Comparison of ENCODE assay signal across 8 mouse cellular contexts in genomic region chr4:95966928-95967724, GRCm38 (mm10). TPM values are rescaled to one million over a fixed set of nuclear protein-coding genes. Genes with fewer than 3 reads are reported as not detected.
DNase-seq lines count a peak whose midpoint lies in the region; ATAC-seq and TF ChIP-seq lines count a peak whose summit lies in the region.

Hook1 (plus strand) TSS chr4:95967240.

- ATAC-seq in midbrain, embryonic 11.5 days (ENCODE audit: low FRiP score), result peak; percentile 100

- peak within 1 kb of the TSS; percentile 83 for H3K4me2 ChIP-seq in midbrain, embryonic 11.5 days

- 1% methylated on average over 82 of the region's 82 CpGs for WGBS in kidney, adult 2 months
- under 1% methylated on average over 82 of the region's 82 CpGs for WGBS in limb, embryonic 10.5 days
- under 1% methylated on average over 82 of the region's 82 CpGs for WGBS in midbrain, embryonic 11.5 days

- H3K36me3 ChIP-seq in kidney, adult 2 months (ENCODE audit: control insufficient read depth, insufficient read depth, low read length), result no peaks in the 10 kb centered on the region
- H3K36me3 ChIP-seq in limb, embryonic 10.5 days, result no peaks in the 10 kb centered on the region
- H3K36me3 ChIP-seq in midbrain, embryonic 11.5 days (ENCODE audit: control insufficient read depth, insufficient read depth, low read length), result no peaks in the 10 kb centered on the region

- no peaks in the 10 kb centered on the region for H3K27me3 ChIP-seq in kidney, adult 2 months (replicated peaks; ENCODE audit: control insufficient read depth, insufficient read depth, low read length)
- peaks cover 14% of the 10 kb centered on the region for H3K27me3 ChIP-seq in limb, embryonic 10.5 days (ENCODE audit: low read depth, poor library complexity, severe bottlenecking)
- H3K27me3 ChIP-seq in midbrain, embryonic 11.5 days (ENCODE audit: control insufficient read depth, insufficient read depth, low read length), result no peaks in the 10 kb centered on the region; the same call in 1 of the 2 replicates

- no peak for TF ChIP-seq CTCF in embryonic fibroblast, embryonic 13.5 days (IDR thresholded peaks at IDR 0.05; ENCODE audit: borderline replicate concordance, insufficient read depth, low read length)
- TF ChIP-seq CTCF in kidney, adult 2 months (conservative IDR thresholded peaks at IDR 0.05; ENCODE audit: insufficient read depth, insufficient read length, low read depth, low read length), result no peak

- peak within 1 kb of the TSS; percentile 74 for H3K9ac ChIP-seq in midbrain, embryonic 11.5 days (ENCODE audit: low read length)

- H3K27ac ChIP-seq in embryonic fibroblast, embryonic 13.5 days (ENCODE audit: insufficient read depth, low read length), result no peak within 1 kb of the TSS
- peak within 1 kb of the TSS; percentile 91 for H3K27ac ChIP-seq in kidney, adult 2 months (ENCODE audit: insufficient read depth, low read depth, low read length)
- peak within 1 kb of the TSS; percentile 84 for H3K27ac ChIP-seq in limb, embryonic 10.5 days
- no peak within 1 kb of the TSS for H3K27ac ChIP-seq in midbrain, embryonic 11.5 days (ENCODE audit: low read depth, low read length)

- DNase-seq in brain, adult 2 months (ENCODE audit: low read depth, low spot score), result peak; percentile 100
- DNase-seq in heart, adult 8-10 months (ENCODE audit: low spot score), result peak; percentile 74
- peak; percentile 98 for DNase-seq in kidney, adult 2 months
- DNase-seq in limb, embryonic 10.5 days (ENCODE audit: low spot score), result peak; percentile 91
- DNase-seq in midbrain, embryonic 11.5 days (ENCODE audit: low spot score, missing footprints), result peak; percentile 96
- DNase-seq in right cerebral cortex, postnatal 4 days, result peak; percentile 93
- DNase-seq in urinary bladder, postnatal 4 days (ENCODE audit: low spot score in 2 of 2), result peak; percentile 87 to 92

- H3K4me3 ChIP-seq in embryonic fibroblast, embryonic 13.5 days (ENCODE audit: insufficient read depth, low read length), result peak within 1 kb of the TSS; percentile 44
- H3K4me3 ChIP-seq in kidney, adult 2 months (ENCODE audit: insufficient read depth, low read depth, low read length), result peak within 1 kb of the TSS; percentile 100
- peak within 1 kb of the TSS; percentile 73 for H3K4me3 ChIP-seq in limb, embryonic 10.5 days
- H3K4me3 ChIP-seq in midbrain, embryonic 11.5 days (ENCODE audit: low read depth, low read length), result peak within 1 kb of the TSS; percentile 62

- H3K4me1 ChIP-seq in embryonic fibroblast, embryonic 13.5 days (ENCODE audit: control insufficient read depth, insufficient read depth, low read length), result no peaks in the 10 kb centered on the region
- no peaks in the 10 kb centered on the region; the same call in 1 of the 2 replicates for H3K4me1 ChIP-seq in kidney, adult 2 months (ENCODE audit: control insufficient read depth, insufficient read depth, low read length)
- H3K4me1 ChIP-seq in limb, embryonic 10.5 days, result peaks cover 16% of the 10 kb centered on the region
- H3K4me1 ChIP-seq in midbrain, embryonic 11.5 days (ENCODE audit: control insufficient read depth, insufficient read depth, low read length), result no peaks in the 10 kb centered on the region

- no peaks in the 10 kb centered on the region for H3K9me3 ChIP-seq in limb, embryonic 10.5 days (replicated peaks)
- H3K9me3 ChIP-seq in midbrain, embryonic 11.5 days (ENCODE audit: control insufficient read depth, low read length), result no peaks in the 10 kb centered on the region

- TF ChIP-seq POLR2A in embryonic fibroblast, embryonic 13.5 days (IDR thresholded peaks at IDR 0.05; ENCODE audit: low read depth, low read length), result no peak
- TF ChIP-seq POLR2A in kidney, adult 2 months (IDR thresholded peaks at IDR 0.05; ENCODE audit: low read depth, low read length), result peak; percentile 51

RNA-seq across cellular contexts. Expression of gene Hook1, which starts in this region (rescaled TPM):
- 1.3 and 2.2 TPM in 2 replicates for polyA plus RNA-seq in embryonic fibroblast, embryonic 13.5 days (2011; ENCODE audit: insufficient read length, low read depth, missing spikeins)
- total RNA-seq in heart, adult 8-10 months (2022), result 10 to 100 TPM in 3 of 4 experiments, 1 to 10 TPM in 1; 9.3 to 14.1 (median 11.8) TPM
- polyA plus RNA-seq in kidney, adult 2 months (2012; rRNA removed), result 7.6 and 10.2 TPM in 2 replicates
- 7.6 and 13.1 TPM in 2 replicates for polyA plus RNA-seq in limb, embryonic 10.5 days (2016; fragmentation: Nextera tagmentation; extraction: Ambion mirVana)
- polyA plus RNA-seq in midbrain, embryonic 11.5 days (2014; fragmentation: Nextera tagmentation; extraction: Ambion mirVana), result 30.8 and 34.4 TPM in 2 replicates

Comparison
In these comparisons a context has a peak if more than half of its experiments do, and no peak if none do; other contexts are left out.
1. H3K27ac ChIP-seq: peak in kidney, adult 2 months (single experiment) and limb, embryonic 10.5 days (single experiment); none in embryonic fibroblast, embryonic 13.5 days (single experiment) and midbrain, embryonic 11.5 days (single experiment).
2. H3K4me3 ChIP-seq: peak in every context shown above with its lines; median percentile 100 in kidney, adult 2 months; 73 in limb, embryonic 10.5 days; 62 in midbrain, embryonic 11.5 days; 44 in embryonic fibroblast, embryonic 13.5 days.
3. Peak in every context shown above with its lines, with median percentiles within 50 percentile points of each other: DNase-seq.